Mouse (Mus musculus) forebrain, postnatal 0 days (tissue): ENCODE measurements around the gene Hist2h3b. TPM values are rescaled to one million over a fixed set of nuclear protein-coding genes. Genes with fewer than 3 reads are reported as not detected.
"Not testable (repeated sequence)": the region's sequence is repeated elsewhere in the genome, so short reads cannot be mapped to it uniquely, and the experiment has no call there.

Experiments used
- ATAC-seq: fragments of 200-750 bp; cut with Nextera tagmentation; 2 replicates; pipeline ENCODE4 v1.8.0; 2017; ENCODE audit warnings: mild to moderate bottlenecking, moderate library complexity
- DNase-seq: peaks from one replicate; pipeline ENCODE4 v3.0.0-alpha.2; 2015
- H3K27ac ChIP-seq: fragments of 300-500 bp; sonication (generic); 2 replicates; pipeline ENCODE4 v1.5.1; 2014; ENCODE audit warnings: low read depth, mild to moderate bottlenecking, antibody characterized with exemption, low read length, moderate library complexity, mixed read lengths
- H3K27me3 ChIP-seq: fragments of 300-500 bp; sonication (generic); 2 replicates; pipeline ENCODE4 v1.6.1; 2014; ENCODE audit warnings: mild to moderate bottlenecking, low read length, mixed read lengths; ENCODE audit not compliant: insufficient read depth
- H3K36me3 ChIP-seq: fragments of 300-500 bp; sonication (generic); 2 replicates; pipeline ENCODE4 v1.6.1; 2014; ENCODE audit warnings: mild to moderate bottlenecking, moderate library complexity; ENCODE audit not compliant: insufficient read depth
- H3K4me1 ChIP-seq: fragments of 300-500 bp; sonication (generic); 2 replicates; pipeline ENCODE4 v1.6.1; 2014; ENCODE audit warnings: antibody characterized with exemption; ENCODE audit not compliant: insufficient read depth
- H3K4me2 ChIP-seq: fragments of 300-500 bp; sonication (generic); 2 replicates; pipeline ENCODE4 v1.6.1; 2014; ENCODE audit warnings: low read depth, mild to moderate bottlenecking, moderate library complexity
- H3K4me3 ChIP-seq: fragments of 300-500 bp; sonication (generic); 2 replicates; pipeline ENCODE4 v1.5.1; 2014; ENCODE audit warnings: low read depth, low read length, mixed read lengths
- H3K9ac ChIP-seq: fragments of 300-500 bp; sonication (generic); 2 replicates; pipeline ENCODE4 v1.6.1; 2014; ENCODE audit warnings: mild to moderate bottlenecking
- H3K9me3 ChIP-seq: fragments of 300-500 bp; sonication (generic); 2 replicates; pipeline ENCODE4 v1.6.1; 2016; ENCODE audit warnings: low read length
- CTCF ChIP-seq: sonication (generic); IDR thresholded peaks from 2 replicates; pipeline ENCODE4 v1.5.1; 2016; ENCODE audit warnings: antibody characterized with exemption, control low read depth, low read depth
- WGBS: fragments of 180-500 bp; shearing (Covaris S2); extraction: QIAGEN DNeasy Blood & Tissue Kit; methylation state at CpG from one replicate; pipeline ENCODE4 v1.1.7; 2014; 5-methylcytosine and 5-hydroxymethylcytosine counted together
- polyA plus RNA-seq: library from polyadenylated mRNA; unstranded; fragments of >200 nt; fragmentation: Nextera tagmentation; extraction: Ambion mirVana; gene quantifications from 2 replicates; pipeline ENCODE4 v1.2.1, GENCODE M21; 2015
- total RNA-seq: library from RNA; depleted of rRNA; stranded (reverse); fragments of >200 nt; gene quantifications from 2 replicates; pipeline ENCODE4 v1.2.3, GENCODE M21; 2014

The Hist2h3b gene
- total and polyA plus RNA-seq, 2 experiments from 2014 or later = 9.7 to 545 TPM

- no peak for DNase-seq
- Histone ChIP-seq H3K4me2 (peak overlapping the region; percentile 39), H3K27me3 (no peaks in the 10 kb centered on the region), H3K4me1 (0 out of 2 replicates have a peak, but pooled peaks cover 8% of the 10 kb centered on the region), H3K36me3 (no peaks in the 10 kb centered on the region), H3K9ac (peak overlapping the region; percentile 19), H3K9me3 (no peaks in the 10 kb centered on the region), H3K4me3 (peak overlapping the region; percentile 20), H3K27ac (peak overlapping the region; percentile 47)
- no peak for TF ChIP-seq CTCF
- ATAC-seq = no peak
- WGBS = 61% methylated on average over 9 of the region's 9 CpGs
Measured at GRCm38 (mm10) chr3:96240799-96241197, 27.7 kb upstream of the Hist2h3b start.

- H3K27ac ChIP-seq = peak overlapping the region; percentile 94; the same call in 1 of the 2 replicates
- H3K9ac ChIP-seq = no peak overlapping the region
- H3K9me3 ChIP-seq = no peaks in the 10 kb centered on the region
- ATAC-seq (no peak), DNase-seq (no peak)
- no peak for TF ChIP-seq CTCF
- 83% methylated on average over 7 of the region's 7 CpGs for WGBS
- H3K27me3 ChIP-seq = no peaks in the 10 kb centered on the region
- no peaks in the 10 kb centered on the region for H3K36me3 ChIP-seq
- H3K4me1 ChIP-seq = 0 out of 2 replicates have a peak, but pooled peaks cover 9% of the 10 kb centered on the region
- peak overlapping the region; percentile 53 for H3K4me2 ChIP-seq
- no peak overlapping the region for H3K4me3 ChIP-seq
Measured at GRCm38 (mm10) chr3:96243921-96244572, 24.4 kb upstream of the Hist2h3b start.

GRCm38 (mm10) chr3:96245003-96245886 is 23.2 kb upstream of the Hist2h3b start, which contains the start of gene Hist2h2aa1:
Hist2h2aa1 (plus strand) TSS chr3:96245497.
- DNase-seq (peak; percentile 78), ATAC-seq (peak; percentile 90)
- not testable (repeated sequence) for H3K36me3 ChIP-seq, H3K4me1 ChIP-seq, H3K27me3 ChIP-seq, H3K9me3 ChIP-seq
- Histone ChIP-seq H3K4me3 (peak within 1 kb of the TSS; percentile 45), H3K4me2 (peak within 1 kb of the TSS; percentile 53), H3K27ac (peak within 1 kb of the TSS; percentile 94), H3K9ac (peak within 1 kb of the TSS; percentile 61)
- WGBS = 0% methylated on average over 29 of the region's 88 CpGs

GRCm38 (mm10) chr3:96246018-96246417 is 22.4 kb upstream of the Hist2h3b start:
- H3K36me3 ChIP-seq, H3K9ac ChIP-seq, H3K27ac ChIP-seq, H3K9me3 ChIP-seq, H3K27me3 ChIP-seq, DNase-seq, H3K4me1 ChIP-seq: not testable (repeated sequence)
- WGBS = 2% methylated on average over 10 of the region's 21 CpGs
- peak; percentile 5; the same call in 1 of the 2 replicates for ATAC-seq
- Histone ChIP-seq H3K4me2 (0 out of 2 replicates have a peak overlapping the region, but pooled peaks have one; percentile 29), H3K4me3 (peak overlapping the region; percentile 30)

- Histone ChIP-seq H3K4me2 (peak within 1 kb of the TSS; percentile 39), H3K4me3 (peak within 1 kb of the TSS; percentile 30), H3K9ac (0 out of 2 replicates have a peak within 1 kb of the TSS, but pooled peaks have one; percentile 10)
- not testable (repeated sequence) for H3K36me3 ChIP-seq, H3K27ac ChIP-seq, H3K27me3 ChIP-seq, DNase-seq, H3K9me3 ChIP-seq, H3K4me1 ChIP-seq
- ATAC-seq = peak; percentile 80
- whole genome bisulfite sequencing = no CpG with 5 or more reads among the region's 47 CpGs
Measured at GRCm38 (mm10) chr3:96246427-96246856, 22.0 kb upstream of the Hist2h3b start, which contains the start of gene Hist2h3c1. Hist2h3c1 (plus strand) TSS chr3:96246685.

- DNase-seq (no peak), ATAC-seq (no peak)
- no peak overlapping the region for H3K27ac ChIP-seq
- H3K4me2 ChIP-seq = peak overlapping the region; percentile 39
- no peak for TF ChIP-seq CTCF
- H3K27me3 ChIP-seq = no peaks in the 10 kb centered on the region
- no peaks in the 10 kb centered on the region for H3K36me3 ChIP-seq
- H3K9ac ChIP-seq = 0 out of 2 replicates have a peak overlapping the region, but pooled peaks have one; percentile 10
- WGBS = 4% methylated on average over 11 of the region's 11 CpGs
- no peaks in the 10 kb centered on the region for H3K9me3 ChIP-seq
- 0 out of 2 replicates have a peak, but pooled peaks cover 9% of the 10 kb centered on the region for H3K4me1 ChIP-seq
- H3K4me3 ChIP-seq = peak overlapping the region; percentile 22
Measured at GRCm38 (mm10) chr3:96247356-96248140, 20.9 kb upstream of the Hist2h3b start.
